Mouse (Mus musculus): Measurements from ENCODE around the gene Btbd7. TPM values are rescaled to one million over a fixed set of nuclear protein-coding genes. Genes with fewer than 3 reads are reported as not detected.

The Btbd7 gene
- polyA plus RNA-seq, 1 experiment from 2014 or later, result 9.0 TPM

DNA sequence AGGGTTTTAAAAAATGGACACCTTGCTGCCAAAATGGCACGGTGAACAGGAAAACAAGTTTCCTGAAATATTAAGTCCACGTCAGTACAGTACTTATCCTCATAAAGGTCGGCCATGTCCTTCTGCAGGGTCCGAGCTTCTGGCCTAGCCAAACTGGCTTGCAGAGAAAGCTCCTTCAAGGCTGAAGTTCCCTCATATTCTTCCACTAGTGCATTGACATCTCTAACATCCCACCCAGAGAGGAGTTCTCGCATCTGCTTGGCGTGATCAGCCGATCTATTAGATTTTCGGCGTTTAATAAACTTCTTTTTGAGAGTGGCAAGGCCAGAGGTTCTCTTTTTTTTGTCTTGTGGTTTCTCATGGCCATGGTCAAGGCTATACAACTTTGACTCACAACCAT lies 40.0 kb downstream of the Btbd7 start:
- DNase-seq (ENCODE audit: low spot score) (no peak), ATAC-seq (ENCODE audit: low FRiP score, low TSS enrichment) (no peak)
- 96% methylated on average over 9 of the region's 9 CpGs for WGBS
- H3K9me3 ChIP-seq (ENCODE audit: control insufficient read depth, low read length), result no peaks in the 10 kb centered on the region
- TF ChIP-seq EP300 (optimal IDR thresholded peaks at IDR 0.05) (no peak), CTCF (IDR thresholded peaks at IDR 0.05; ENCODE audit: low read depth) (no peak)
- H3K27ac ChIP-seq (replicated peaks), result no peak overlapping the region
- 0 out of 2 replicates have a peak, but pooled peaks cover 3% of the 10 kb centered on the region for H3K36me3 ChIP-seq (ENCODE audit: control insufficient read depth, insufficient read depth, low read length)
- no peaks in the 10 kb centered on the region for H3K4me1 ChIP-seq (replicated peaks; ENCODE audit: control insufficient read depth, insufficient read depth)
- H3K4me3 ChIP-seq (ENCODE audit: low read depth, low read length), result no peak overlapping the region
- no peak overlapping the region for H3K4me2 ChIP-seq (replicated peaks; ENCODE audit: low read depth)
- no peak overlapping the region for H3K9ac ChIP-seq (ENCODE audit: low read length)
- H3K27me3 ChIP-seq (ENCODE audit: control insufficient read depth, insufficient read depth, low read length), result no peaks in the 10 kb centered on the region

DNA sequence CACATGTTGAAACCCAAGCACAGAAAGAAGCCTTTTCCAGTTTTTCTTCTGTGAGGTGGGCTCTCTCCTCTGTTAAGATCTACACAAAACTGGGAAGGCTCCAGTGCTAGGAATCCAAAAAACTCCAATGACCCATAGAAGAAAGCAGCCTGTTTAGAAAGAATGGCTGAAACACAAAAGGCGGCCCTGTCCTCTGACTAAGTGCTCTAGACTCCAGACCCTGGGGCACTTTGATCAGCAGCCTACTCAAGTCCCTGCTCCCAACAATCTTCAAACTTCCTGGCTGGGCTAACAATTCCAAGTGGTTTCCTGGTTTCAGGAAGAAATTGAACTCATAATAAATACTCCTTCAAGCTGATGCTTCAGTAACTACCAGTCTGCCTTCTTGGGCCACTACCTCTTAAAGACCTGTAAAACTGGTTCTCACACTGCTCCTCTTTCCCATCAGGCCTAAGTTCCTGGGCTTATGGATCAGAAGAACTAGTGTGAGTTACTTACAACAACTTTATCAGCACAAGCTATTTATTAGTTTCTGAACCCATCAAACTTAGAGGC lies 45.4 kb downstream of the Btbd7 start:
- ATAC-seq (ENCODE audit: low FRiP score, low TSS enrichment) (no peak), DNase-seq (ENCODE audit: low spot score) (no peak)
- H3K36me3 ChIP-seq (ENCODE audit: control insufficient read depth, insufficient read depth, low read length), result no peaks in the 10 kb centered on the region

GRCm38 (mm10) chr12:102831888-102832287 lies 46.4 kb downstream of the Btbd7 start:
- Histone ChIP-seq H3K4me2 (replicated peaks; ENCODE audit: low read depth) (no peak overlapping the region), H3K4me3 (ENCODE audit: low read depth, low read length) (no peak overlapping the region), H3K36me3 (ENCODE audit: control insufficient read depth, insufficient read depth, low read length) (no peaks in the 10 kb centered on the region), H3K27ac (replicated peaks) (no peak overlapping the region), H3K9ac (ENCODE audit: low read length) (no peak overlapping the region), H3K9me3 (ENCODE audit: control insufficient read depth, low read length) (no peaks in the 10 kb centered on the region), H3K27me3 (ENCODE audit: control insufficient read depth, insufficient read depth, low read length) (no peaks in the 10 kb centered on the region), H3K4me1 (replicated peaks; ENCODE audit: control insufficient read depth, insufficient read depth) (no peaks in the 10 kb centered on the region)
- DNase-seq (ENCODE audit: low spot score), result no peak
- no peak for TF ChIP-seq EP300 (optimal IDR thresholded peaks at IDR 0.05)
- no peak for TF ChIP-seq CTCF (IDR thresholded peaks at IDR 0.05; ENCODE audit: low read depth)
- WGBS, result 73% methylated on average over 1 of the region's 1 CpGs
- ATAC-seq (ENCODE audit: low FRiP score, low TSS enrichment), result no peak

More for the DNA sequence above, 45.4 kb downstream of the Btbd7 start:
- no peak overlapping the region for H3K9ac ChIP-seq (ENCODE audit: low read length)
- TF ChIP-seq CTCF (IDR thresholded peaks at IDR 0.05; ENCODE audit: low read depth) (no peak), EP300 (optimal IDR thresholded peaks at IDR 0.05) (no peak)
- 0 out of 2 replicates have a peak overlapping the region, but pooled peaks have one; percentile 25 for H3K27ac ChIP-seq (replicated peaks)
- H3K27me3 ChIP-seq (ENCODE audit: control insufficient read depth, insufficient read depth, low read length), result no peaks in the 10 kb centered on the region
- no peaks in the 10 kb centered on the region for H3K4me1 ChIP-seq (replicated peaks; ENCODE audit: control insufficient read depth, insufficient read depth)
- no peak overlapping the region for H3K4me2 ChIP-seq (replicated peaks; ENCODE audit: low read depth)
- H3K9me3 ChIP-seq (ENCODE audit: control insufficient read depth, low read length), result no peaks in the 10 kb centered on the region
- no peak overlapping the region for H3K4me3 ChIP-seq (ENCODE audit: low read depth, low read length)
- WGBS, result 86% methylated on average over 1 of the region's 1 CpGs

DNA sequence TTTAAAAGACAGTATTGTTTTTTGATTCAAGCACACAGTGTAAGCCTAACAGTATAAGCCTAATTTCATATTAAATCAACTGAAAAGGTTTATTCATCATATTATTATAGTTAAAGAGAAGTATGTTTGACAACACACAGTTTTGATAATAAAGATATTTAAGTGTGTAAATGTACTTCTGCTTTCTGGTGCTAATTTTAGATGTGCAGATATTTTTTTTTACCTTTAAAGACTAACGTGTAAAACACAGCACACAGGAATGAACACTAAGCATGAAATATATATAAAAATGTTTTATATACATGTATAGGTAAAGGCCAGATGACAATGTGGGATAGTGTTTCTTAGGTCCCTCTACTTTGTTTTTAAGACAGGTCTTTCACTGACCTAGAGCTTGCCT lies 51.2 kb downstream of the Btbd7 start:
- Histone ChIP-seq H3K4me2 (replicated peaks; ENCODE audit: low read depth) (no peak overlapping the region), H3K4me3 (ENCODE audit: low read depth, low read length) (no peak overlapping the region), H3K4me1 (replicated peaks; ENCODE audit: control insufficient read depth, insufficient read depth) (no peaks in the 10 kb centered on the region), H3K27me3 (ENCODE audit: control insufficient read depth, insufficient read depth, low read length) (no peaks in the 10 kb centered on the region), H3K9ac (ENCODE audit: low read length) (no peak overlapping the region), H3K27ac (replicated peaks) (no peak overlapping the region), H3K36me3 (ENCODE audit: control insufficient read depth, insufficient read depth, low read length) (no peaks in the 10 kb centered on the region), H3K9me3 (ENCODE audit: control insufficient read depth, low read length) (no peaks in the 10 kb centered on the region)
- DNase-seq (ENCODE audit: low spot score) (no peak), ATAC-seq (ENCODE audit: low FRiP score, low TSS enrichment) (no peak)
- WGBS, result 66% methylated on average over 1 of the region's 1 CpGs
- no peak for TF ChIP-seq CTCF (IDR thresholded peaks at IDR 0.05; ENCODE audit: low read depth)

- 73% methylated on average over 1 of the region's 1 CpGs for WGBS
- H3K4me1 ChIP-seq (replicated peaks; ENCODE audit: control insufficient read depth, insufficient read depth), result no peaks in the 10 kb centered on the region
- peak; percentile 20 for DNase-seq (ENCODE audit: low spot score)
- H3K36me3 ChIP-seq (ENCODE audit: control insufficient read depth, insufficient read depth, low read length), result no peaks in the 10 kb centered on the region
- H3K9me3 ChIP-seq (ENCODE audit: control insufficient read depth, low read length), result no peaks in the 10 kb centered on the region
- TF ChIP-seq EP300 (optimal IDR thresholded peaks at IDR 0.05), result no peak
- TF ChIP-seq CTCF (IDR thresholded peaks at IDR 0.05; ENCODE audit: low read depth), result no peak
- H3K4me2 ChIP-seq (replicated peaks; ENCODE audit: low read depth), result no peak overlapping the region
- H3K4me3 ChIP-seq (ENCODE audit: low read depth, low read length), result no peak overlapping the region
- no peak overlapping the region for H3K9ac ChIP-seq (ENCODE audit: low read length)
- no peak for ATAC-seq (ENCODE audit: low FRiP score, low TSS enrichment)
- no peaks in the 10 kb centered on the region for H3K27me3 ChIP-seq (ENCODE audit: control insufficient read depth, insufficient read depth, low read length)
- no peak overlapping the region for H3K27ac ChIP-seq (replicated peaks)
Measured at GRCm38 (mm10) chr12:102826399-102826798, 51.9 kb downstream of the Btbd7 start.

- DNase-seq (ENCODE audit: low spot score), result no peak
- no peaks in the 10 kb centered on the region for H3K9me3 ChIP-seq (ENCODE audit: control insufficient read depth, low read length)
- no peak overlapping the region for H3K4me3 ChIP-seq (ENCODE audit: low read depth, low read length)
- no peaks in the 10 kb centered on the region for H3K4me1 ChIP-seq (replicated peaks; ENCODE audit: control insufficient read depth, insufficient read depth)
- no peak overlapping the region for H3K27ac ChIP-seq (replicated peaks)
- no peaks in the 10 kb centered on the region for H3K27me3 ChIP-seq (ENCODE audit: control insufficient read depth, insufficient read depth, low read length)
- TF ChIP-seq CTCF (IDR thresholded peaks at IDR 0.05; ENCODE audit: low read depth), result no peak
- TF ChIP-seq EP300 (optimal IDR thresholded peaks at IDR 0.05), result no peak
- H3K4me2 ChIP-seq (replicated peaks; ENCODE audit: low read depth), result no peak overlapping the region
- 0 out of 2 replicates have a peak, but pooled peaks cover 4% of the 10 kb centered on the region for H3K36me3 ChIP-seq (ENCODE audit: control insufficient read depth, insufficient read depth, low read length)
- no peak overlapping the region for H3K9ac ChIP-seq (ENCODE audit: low read length)
- no peak for ATAC-seq (ENCODE audit: low FRiP score, low TSS enrichment)
- 58% methylated on average over 1 of the region's 1 CpGs for WGBS
Measured at GRCm38 (mm10) chr12:102814858-102815257, 63.4 kb downstream of the Btbd7 start.
